Mouse (Mus musculus) G1E (cell line): ENCODE measurements around the gene Snx18.

Experiments used
- CTCF ChIP-seq: IDR thresholded peaks from 2 replicates; pipeline ENCODE4 v1.5.1; 2012; ENCODE audit warnings: low read depth, low read length, inconsistent platforms, mixed read lengths
- GATA1 ChIP-seq: IDR thresholded peaks from 2 replicates; pipeline ENCODE4 v1.6.1; 2012; ENCODE audit warnings: borderline replicate concordance, low read length, inconsistent platforms, mixed read lengths

- TF ChIP-seq CTCF (no peak), GATA1 (no peak)
Observed at GRCm38 (mm10) chr13:113556538-113556937, 61.8 kb downstream of the Snx18 start.
